Mouse (Mus musculus): ENCODE measurements around the gene Nlrp9c.

Gene Nlrp9c

DNA sequence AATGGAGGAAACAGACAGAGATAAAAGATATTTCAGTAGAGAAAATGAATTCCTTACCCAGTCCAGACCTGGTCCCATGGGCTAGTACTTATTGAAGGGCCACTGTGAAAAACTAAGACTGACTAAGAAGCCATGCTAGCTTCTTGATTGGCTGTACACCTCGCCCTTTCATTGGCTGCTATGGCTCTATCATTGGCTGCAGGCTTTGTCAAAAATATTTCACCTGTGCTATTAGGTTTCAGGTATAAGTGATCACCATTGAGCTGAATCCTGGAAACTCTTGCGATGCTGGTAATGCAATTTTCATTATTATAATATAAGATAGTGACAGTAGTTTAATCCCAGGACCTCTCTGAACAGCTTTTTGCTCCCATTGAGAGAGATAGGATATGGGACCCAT, at the start of gene Nlrp9c:
Gene Nlrp9c (minus strand): TSS at position 101 of the 400 bp plus-strand sequence.
- WGBS = 62% methylated on average over 2 of the region's 2 CpGs

DNA sequence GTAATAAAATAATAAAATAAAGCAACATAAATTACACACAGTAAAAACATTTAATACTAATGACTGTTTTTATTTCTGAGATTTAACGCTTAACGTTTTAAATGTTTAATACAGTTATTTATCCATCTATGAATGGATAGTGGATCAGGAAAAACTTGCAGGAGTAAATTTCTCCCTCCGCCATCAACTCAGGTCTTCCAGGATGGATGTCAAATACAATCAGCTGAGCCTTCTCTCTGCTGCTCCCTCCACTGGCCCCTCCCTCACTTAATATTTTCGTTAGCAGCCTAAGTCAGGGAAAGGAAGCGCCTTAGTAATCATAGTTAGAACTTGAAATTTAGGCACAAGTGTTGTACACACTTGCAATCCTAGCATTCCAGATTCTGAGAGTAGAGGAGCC, 31.3 kb upstream of the Nlrp9c start, which contains the start of gene Nlrp4a:
Gene Nlrp4a (plus strand): TSS at position 301 of the 400 bp plus-strand sequence.
- WGBS = 85% methylated on average over 5 of the region's 5 CpGs

DNA sequence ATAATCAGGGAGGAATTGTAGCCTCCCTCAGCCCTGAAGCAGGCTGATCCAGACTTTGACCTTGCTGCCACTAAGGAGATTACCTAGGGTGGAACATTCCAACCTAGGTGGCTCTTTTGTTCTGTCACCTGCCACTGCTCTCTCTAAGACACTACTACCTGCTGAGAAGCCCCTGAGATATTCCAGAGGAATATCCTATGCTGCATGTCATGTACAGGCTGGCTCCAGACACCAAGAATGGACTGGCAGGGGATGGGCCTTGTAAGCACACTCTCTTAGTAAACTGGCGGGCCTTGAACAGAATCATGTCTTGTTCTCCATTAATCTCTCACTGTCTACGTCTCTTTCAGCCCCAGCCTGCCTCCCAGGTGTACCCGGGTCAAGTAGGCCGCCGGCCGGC, 11.7 kb downstream of the Nlrp9c start:
- 85% methylated on average over 6 of the region's 6 CpGs for WGBS

DNA sequence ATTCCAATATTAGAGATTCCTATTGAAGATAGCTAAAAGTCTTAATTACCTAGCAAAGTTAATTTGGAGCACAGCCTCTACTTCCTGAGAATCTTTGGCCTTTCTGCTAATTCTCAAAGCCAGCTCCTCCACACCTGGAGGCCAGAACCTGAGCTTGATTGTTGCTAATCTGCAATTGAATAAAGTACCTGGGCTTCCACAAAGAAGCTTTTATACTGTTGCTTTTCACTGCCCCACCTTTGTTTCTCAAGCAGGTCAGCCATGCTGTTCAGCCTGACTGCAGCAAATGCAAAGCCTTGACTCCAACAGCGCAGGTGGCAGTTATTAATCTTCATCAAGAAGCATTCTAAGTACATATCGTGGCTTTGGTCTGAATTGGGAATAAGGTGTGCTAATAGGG, 12.4 kb downstream of the Nlrp9c start:
- WGBS = 77% methylated on average over 2 of the region's 2 CpGs

DNA sequence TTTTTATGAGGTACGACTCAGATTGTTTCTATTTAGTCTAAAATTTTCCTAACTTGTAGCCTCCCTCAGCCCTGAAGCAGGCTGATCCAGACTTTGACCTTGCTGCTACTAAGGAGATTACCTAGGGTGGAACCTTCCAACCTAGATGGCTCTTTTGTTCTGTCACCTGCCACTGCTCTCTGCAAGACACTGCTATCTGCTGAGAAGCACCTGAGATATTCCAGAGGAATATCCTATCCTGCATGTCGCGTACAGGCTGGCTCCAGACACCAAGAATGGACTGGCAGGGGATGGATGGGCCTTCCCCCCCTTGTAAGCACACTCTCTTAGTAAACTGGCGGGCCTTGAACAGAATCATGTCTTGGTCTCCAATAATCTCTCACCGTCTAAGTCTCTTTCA, 16.8 kb downstream of the Nlrp9c start:
- 80% methylated on average over 5 of the region's 5 CpGs for WGBS

DNA sequence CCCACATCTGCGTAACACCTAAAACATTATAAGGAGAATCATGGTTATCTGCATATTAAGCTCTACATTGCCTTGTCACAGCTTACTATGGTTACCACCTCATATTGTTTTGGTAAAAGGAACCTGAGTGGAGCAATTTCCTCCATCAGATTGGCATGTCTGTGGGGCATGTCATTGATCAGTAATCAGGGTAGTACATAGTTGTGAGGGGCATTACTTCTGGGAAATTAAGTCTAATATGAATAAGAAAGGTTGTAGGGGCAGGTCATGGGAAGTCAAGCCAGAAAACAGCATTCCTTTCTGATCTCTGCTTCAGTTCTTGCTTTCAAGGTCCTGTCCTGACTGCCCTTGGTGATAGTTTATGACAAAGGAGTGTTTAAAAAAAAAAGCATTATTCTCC, 22.7 kb downstream of the Nlrp9c start:
- WGBS = 94% methylated on average over 1 of the region's 1 CpGs

DNA sequence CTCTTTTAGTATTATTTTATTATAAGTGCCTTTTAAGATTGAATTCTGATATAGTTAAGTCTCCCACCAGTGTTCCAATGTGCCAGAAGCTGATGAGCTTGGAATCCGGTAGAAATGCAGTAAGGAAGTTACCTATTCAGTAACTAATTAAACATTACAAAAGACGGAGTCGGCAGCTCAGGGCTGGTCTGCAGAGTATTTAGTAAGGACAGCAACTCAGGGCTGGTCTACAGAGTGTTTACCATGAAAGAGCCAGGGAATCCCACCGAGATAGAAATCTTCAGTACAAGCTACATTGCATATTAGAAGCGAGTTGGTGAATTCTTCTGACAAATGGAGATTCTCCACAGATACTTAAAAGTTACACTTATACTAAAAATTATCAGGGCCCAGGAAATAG, 30.3 kb downstream of the Nlrp9c start:
- 85% methylated on average over 5 of the region's 5 CpGs for WGBS

DNA sequence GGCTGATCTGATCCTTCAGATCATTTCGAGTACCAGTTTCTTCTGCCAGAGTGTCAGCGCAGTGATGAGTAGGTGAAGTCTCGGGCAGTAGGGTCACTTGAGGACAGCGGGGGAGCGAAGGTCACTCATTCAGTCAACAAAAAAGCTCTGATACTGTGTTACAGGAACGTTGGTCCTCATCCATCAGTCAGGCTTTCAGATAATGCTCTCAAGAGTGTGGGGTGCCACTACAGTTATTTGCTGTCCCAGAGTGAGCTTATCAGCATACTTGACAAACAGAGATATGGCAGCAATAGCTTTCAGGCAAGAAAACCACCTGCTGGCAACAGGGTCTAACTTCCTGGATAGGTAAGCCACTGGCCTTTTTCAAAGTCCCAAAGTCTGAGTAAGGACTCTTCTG, 46.8 kb downstream of the Nlrp9c start:
- 86% methylated on average over 6 of the region's 6 CpGs for WGBS

DNA sequence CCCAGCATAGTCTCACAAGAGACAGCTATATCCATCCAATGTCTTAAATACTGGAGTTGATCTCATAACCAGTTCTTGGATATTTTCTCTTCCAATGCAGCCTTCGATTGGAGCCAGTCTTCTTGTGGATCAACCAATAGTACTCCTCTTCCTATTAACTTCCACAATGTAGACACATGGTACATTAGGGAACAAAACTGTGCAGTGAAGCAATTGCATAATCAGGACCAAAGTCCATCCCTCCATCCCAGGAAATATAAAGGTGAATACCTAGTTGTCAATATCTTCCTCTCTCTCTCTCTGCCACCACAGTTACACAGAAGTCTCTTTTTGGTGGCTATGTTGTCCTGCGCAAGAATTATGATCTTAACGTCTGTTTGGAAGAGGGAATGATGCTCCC, 51.2 kb downstream of the Nlrp9c start:
- WGBS = 69% methylated on average over 3 of the region's 3 CpGs

DNA sequence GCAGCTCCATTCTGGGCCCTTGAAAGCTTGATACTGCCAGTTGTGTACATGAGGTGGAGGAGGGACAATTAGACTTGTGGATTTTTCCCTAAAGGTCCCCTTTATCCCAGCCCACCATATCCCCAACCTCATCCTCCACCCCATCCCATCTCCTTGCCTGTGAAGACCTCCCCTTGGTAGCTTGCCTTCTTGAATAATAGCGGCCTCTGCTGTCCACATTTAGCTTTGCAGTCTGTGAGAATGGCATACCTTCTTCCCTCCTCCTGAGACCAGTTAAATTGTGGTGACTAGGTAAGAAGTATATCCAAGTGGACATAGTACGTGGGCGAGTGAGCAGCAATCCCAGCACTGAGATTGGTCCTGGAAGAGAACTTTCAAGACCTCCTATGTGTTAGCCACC, 83.1 kb downstream of the Nlrp9c start:
- 70% methylated on average over 3 of the region's 3 CpGs for WGBS

DNA sequence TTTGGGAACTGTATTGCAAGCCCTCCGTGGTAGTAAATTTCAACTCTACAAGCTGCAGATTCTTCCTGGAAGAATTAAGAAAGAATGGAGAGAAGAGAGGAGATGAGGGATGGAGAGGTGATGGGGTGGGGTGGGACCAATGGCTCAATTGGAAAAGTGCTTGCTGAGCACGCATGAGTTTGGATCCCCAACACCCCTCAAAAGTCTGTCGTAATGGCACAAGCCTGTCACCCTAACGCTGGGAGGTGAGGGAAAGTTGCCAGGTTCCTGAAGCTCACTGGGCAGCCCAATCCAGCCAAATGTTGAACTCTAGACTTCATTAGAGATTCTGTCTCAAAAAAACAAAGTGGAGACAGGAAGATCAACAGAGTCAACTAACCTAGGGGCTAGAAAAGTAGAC, 87.7 kb downstream of the Nlrp9c start:
- 86% methylated on average over 4 of the region's 4 CpGs for WGBS

DNA sequence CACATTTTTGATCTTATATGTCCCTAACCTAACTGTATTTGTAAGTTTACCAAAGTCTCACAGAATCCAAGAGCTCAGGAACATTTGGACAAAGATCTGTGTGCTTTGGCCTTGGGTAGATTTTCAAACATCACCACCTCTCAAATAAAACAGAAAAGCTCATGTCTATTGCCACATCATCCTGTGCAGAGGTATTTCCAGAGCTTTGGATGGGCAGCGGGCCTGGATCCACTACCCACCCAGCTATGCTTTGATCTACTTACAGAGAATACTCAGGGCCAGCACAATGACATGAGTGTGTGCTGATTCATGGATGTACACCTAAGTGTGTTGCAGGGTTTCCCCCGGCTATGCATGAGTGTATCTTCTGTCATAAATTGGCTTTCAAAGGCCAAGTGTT, 88.3 kb downstream of the Nlrp9c start:
- 93% methylated on average over 2 of the region's 2 CpGs for WGBS

DNA sequence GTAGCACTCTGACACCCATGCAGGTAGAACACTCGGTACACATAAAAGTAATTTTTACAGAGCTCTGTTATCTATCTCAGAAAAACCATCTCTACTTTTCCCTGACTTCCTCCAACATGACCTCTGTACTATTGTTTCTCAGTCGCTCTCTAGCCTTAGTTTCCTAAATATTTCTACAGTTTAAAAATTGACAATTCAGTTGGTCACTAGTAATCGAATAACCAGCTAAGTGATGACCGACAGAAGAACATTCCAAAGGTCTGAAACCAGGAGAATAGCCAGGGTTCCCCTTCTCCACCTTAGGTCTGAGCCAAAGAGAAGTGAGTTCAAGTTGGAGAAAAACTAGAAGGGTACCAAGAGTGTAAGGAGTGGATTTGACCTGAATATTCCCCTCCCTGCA, 91.7 kb downstream of the Nlrp9c start:
- WGBS = 83% methylated on average over 4 of the region's 4 CpGs

DNA sequence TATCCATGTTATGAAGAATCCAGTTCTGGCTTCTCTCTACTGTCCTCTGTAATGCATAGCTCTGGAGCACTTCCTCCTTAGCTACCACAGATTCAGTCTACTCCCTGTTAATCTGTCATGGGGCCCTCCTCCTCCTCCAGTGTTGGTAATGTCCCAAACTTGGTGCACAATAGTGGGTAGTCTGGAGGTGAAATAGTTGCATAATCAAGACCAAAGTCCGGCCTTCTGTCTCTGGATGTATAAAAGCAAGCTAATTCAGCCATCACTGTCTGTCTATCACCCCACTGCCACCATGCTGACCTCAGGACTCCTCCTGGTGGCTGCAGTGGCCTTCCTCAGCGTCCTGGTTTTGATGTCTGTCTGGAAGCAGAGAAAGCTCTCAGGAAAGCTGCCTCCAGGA, 96.6 kb downstream of the Nlrp9c start, which contains the start of gene Cyp2a4:
Gene Cyp2a4 (plus strand): TSS at position 244 of the 400 bp plus-strand sequence.
- 58% methylated on average over 2 of the region's 2 CpGs for WGBS

DNA sequence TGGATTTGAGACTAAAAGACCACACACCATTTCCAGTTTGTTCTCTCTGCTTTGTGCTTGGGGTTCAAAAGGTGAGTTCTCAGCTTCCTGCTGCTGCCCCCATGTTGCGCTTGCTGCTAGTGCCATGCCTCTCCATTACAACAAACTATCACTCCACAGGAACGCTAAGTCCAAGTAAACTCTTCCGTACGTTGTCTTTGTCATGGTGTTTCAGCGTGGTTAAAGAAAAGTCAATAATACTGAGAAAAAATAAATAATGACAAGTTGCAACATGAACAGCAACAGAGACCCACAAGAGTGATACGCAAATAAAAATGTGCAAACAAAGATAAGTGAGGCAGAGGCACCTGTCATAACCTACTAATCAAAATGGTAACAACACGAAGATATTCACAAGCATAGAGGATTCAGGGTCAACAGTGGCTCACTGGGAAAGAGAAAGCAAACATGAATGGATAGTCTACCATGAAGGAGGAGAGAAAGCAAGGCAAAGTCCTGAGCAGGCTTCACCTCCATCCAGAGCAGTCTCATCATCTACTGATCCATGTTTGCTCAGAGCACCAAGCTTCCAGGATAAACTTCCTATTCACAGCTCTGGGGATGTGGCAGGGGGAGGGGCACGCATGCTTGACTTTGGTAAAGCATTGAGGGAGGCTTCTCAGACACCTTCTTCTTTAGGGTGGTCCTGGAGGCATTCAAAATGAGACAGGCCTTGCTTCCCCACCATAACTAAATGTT, 99.9 kb downstream of the Nlrp9c start:
- WGBS = 83% methylated on average over 8 of the region's 8 CpGs
